Comparison of ENCODE assay signal across 7 mouse cellular contexts in the genomic region with DNA sequence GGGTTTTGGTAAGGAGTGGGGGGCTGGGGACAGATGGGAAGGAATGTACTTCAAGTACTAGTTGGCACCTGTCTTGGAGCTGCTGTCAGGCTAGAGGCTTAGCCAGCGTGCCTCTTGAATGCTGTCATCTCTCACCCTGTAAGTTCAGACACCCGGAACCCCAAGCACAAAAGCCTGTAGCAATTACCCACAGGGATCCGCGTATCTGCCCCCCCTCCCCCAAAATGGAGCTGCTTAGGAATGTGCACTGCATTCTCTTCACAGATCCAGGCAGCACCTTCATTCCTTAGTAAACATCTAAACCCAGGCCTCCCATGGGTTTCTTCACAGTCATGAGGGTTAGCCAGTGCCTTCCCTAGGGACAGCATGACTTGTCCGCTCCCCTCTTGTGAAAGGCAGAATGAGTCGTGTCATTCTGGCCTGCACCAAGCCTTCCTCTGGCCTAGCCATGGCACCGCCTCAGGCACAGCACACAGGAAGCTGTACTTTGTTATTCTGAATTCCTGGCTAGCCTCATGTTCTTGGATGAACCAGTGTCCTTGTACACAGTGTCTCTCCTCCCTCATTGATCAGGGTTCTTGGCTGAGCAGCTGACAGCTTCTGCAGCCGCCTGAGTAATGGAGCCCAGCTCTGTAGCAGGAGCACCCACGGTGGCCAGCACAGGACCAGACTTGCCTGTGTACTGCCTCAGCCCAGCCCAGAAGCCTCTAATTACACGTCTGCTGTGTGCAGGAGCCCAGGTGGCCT. TPM values are rescaled to one million over a fixed set of nuclear protein-coding genes. Genes with fewer than 3 reads are reported as not detected.
DNase-seq lines count a peak whose midpoint lies in the region; ATAC-seq and TF ChIP-seq lines count a peak whose summit lies in the region.

No protein-coding gene starts in this region.

- peak overlapping the region; percentile 29 for H3K27ac ChIP-seq in embryonic fibroblast, embryonic 13.5 days (ENCODE audit: insufficient read depth, low read length)
- H3K27ac ChIP-seq in hindbrain, embryonic 10.5 days: peak overlapping the region; percentile 69
- peak overlapping the region; percentile 81 for H3K27ac ChIP-seq in limb, embryonic 10.5 days
- H3K27ac ChIP-seq in neural tube, embryonic 11.5 days (ENCODE audit: low read depth, low read length): peak overlapping the region; percentile 49

- no peak for TF ChIP-seq POLR2A in embryonic fibroblast, embryonic 13.5 days (IDR thresholded peaks at IDR 0.05; ENCODE audit: low read depth, low read length)

- no peak overlapping the region for H3ac ChIP-seq in C2C12 (ENCODE audit: control insufficient read depth, insufficient read length, low read depth)

- WGBS in hindbrain, embryonic 10.5 days: 39% methylated on average over 10 of the region's 10 CpGs
- WGBS in limb, embryonic 10.5 days: 37% methylated on average over 10 of the region's 10 CpGs
- WGBS in neural tube, embryonic 11.5 days: 37% methylated on average over 10 of the region's 10 CpGs

- peak overlapping the region; percentile 14; the same call in 1 of the 2 replicates for H3K9ac ChIP-seq in neural tube, embryonic 11.5 days (ENCODE audit: low read length)

- H3K36me3 ChIP-seq in C2C12 (ENCODE audit: control insufficient read depth, insufficient read depth): peaks cover 45% of the 10 kb centered on the region
- peaks cover 34% of the 10 kb centered on the region for H3K36me3 ChIP-seq in hindbrain, embryonic 10.5 days
- H3K36me3 ChIP-seq in limb, embryonic 10.5 days: peaks cover 32% of the 10 kb centered on the region
- H3K36me3 ChIP-seq in neural tube, embryonic 11.5 days (ENCODE audit: control insufficient read depth, insufficient read depth, low read length): peaks cover 4% of the 10 kb centered on the region

- no peak overlapping the region for H3K4me2 ChIP-seq in neural tube, embryonic 11.5 days (ENCODE audit: low read depth)

- H3K79me2 ChIP-seq in C2C12 (ENCODE audit: control insufficient read depth, insufficient read depth): peaks cover 31% of the 10 kb centered on the region

- peaks cover 12% of the 10 kb centered on the region for H3K79me3 ChIP-seq in C2C12 (ENCODE audit: low read depth)

- peaks cover 19% of the 10 kb centered on the region for H3K4me1 ChIP-seq in embryonic fibroblast, embryonic 13.5 days (ENCODE audit: control insufficient read depth, insufficient read depth, low read length)
- peaks cover 40% of the 10 kb centered on the region for H3K4me1 ChIP-seq in hindbrain, embryonic 10.5 days (replicated peaks)
- peaks cover 35% of the 10 kb centered on the region for H3K4me1 ChIP-seq in limb, embryonic 10.5 days
- H3K4me1 ChIP-seq in neural tube, embryonic 11.5 days (ENCODE audit: control insufficient read depth, insufficient read depth, low read length): peaks cover 14% of the 10 kb centered on the region

- peak; percentile 97 for DNase-seq in Muller cell, postnatal 12 days (ENCODE audit: inconsistent ontology term)
- no peak for DNase-seq in hindbrain, embryonic 10.5 days (ENCODE audit: low spot score)
- no peak for DNase-seq in limb, embryonic 10.5 days (ENCODE audit: low spot score)
- peak; percentile 34 for DNase-seq in neural tube, embryonic 11.5 days (ENCODE audit: low spot score)

- no peaks in the 10 kb centered on the region for H3K9me3 ChIP-seq in hindbrain, embryonic 10.5 days
- no peaks in the 10 kb centered on the region for H3K9me3 ChIP-seq in limb, embryonic 10.5 days (replicated peaks)
- H3K9me3 ChIP-seq in neural tube, embryonic 11.5 days (ENCODE audit: control insufficient read depth, low read length): no peaks in the 10 kb centered on the region

- no peak overlapping the region for H3K4me3 ChIP-seq in C2C12 (ENCODE audit: insufficient read depth, poor library complexity, severe bottlenecking)
- H3K4me3 ChIP-seq in embryonic fibroblast, embryonic 13.5 days (ENCODE audit: insufficient read depth, low read length): no peak overlapping the region
- no peak overlapping the region for H3K4me3 ChIP-seq in hindbrain, embryonic 10.5 days
- H3K4me3 ChIP-seq in limb, embryonic 10.5 days: no peak overlapping the region
- H3K4me3 ChIP-seq in neural tube, embryonic 11.5 days (ENCODE audit: low read depth, low read length): no peak overlapping the region

- no peak for TF ChIP-seq CTCF in C2C12 (IDR thresholded peaks at IDR 0.05; ENCODE audit: control insufficient read depth, insufficient read depth, insufficient read length)
- TF ChIP-seq CTCF in embryonic fibroblast, embryonic 13.5 days (IDR thresholded peaks at IDR 0.05; ENCODE audit: borderline replicate concordance, insufficient read depth, low read length): no peak

- ATAC-seq in neural tube, embryonic 11.5 days (ENCODE audit: insufficient read depth, low FRiP score, low TSS enrichment): no peak
- no peak for ATAC-seq in monocyte, adult 5-6 weeks (replicated peaks; ENCODE audit: insufficient number of reproducible peaks, low FRiP score, low TSS enrichment, poor library complexity, severe bottlenecking)

- no peaks in the 10 kb centered on the region for H3K27me3 ChIP-seq in C2C12 (ENCODE audit: control insufficient read depth, insufficient read depth, insufficient read length)
- H3K27me3 ChIP-seq in hindbrain, embryonic 10.5 days (ENCODE audit: insufficient read depth, poor library complexity, severe bottlenecking): no peaks in the 10 kb centered on the region
- H3K27me3 ChIP-seq in limb, embryonic 10.5 days (ENCODE audit: low read depth, poor library complexity, severe bottlenecking): no peaks in the 10 kb centered on the region
- H3K27me3 ChIP-seq in neural tube, embryonic 11.5 days (ENCODE audit: control insufficient read depth, insufficient read depth, low read length): no peaks in the 10 kb centered on the region

TF ChIP-seq in C2C12, 6 proteins besides CTCF, POLR2A, EP300 and RAD21:
- no peak for TF ChIP-seq FOSL1 (IDR thresholded peaks at IDR 0.05; ENCODE audit: insufficient read depth, low read length, poor library complexity, severe bottlenecking)
- peak; percentile 46 for TF ChIP-seq MYOD1 (IDR thresholded peaks at IDR 0.05; ENCODE audit: control insufficient read depth, insufficient read length, low read depth)
- peak; percentile 11 for TF ChIP-seq MAX (IDR thresholded peaks at IDR 0.05)
- TF ChIP-seq MYOG (IDR thresholded peaks at IDR 0.05; ENCODE audit: control insufficient read depth, extremely low read depth, insufficient read length): no peak
- TF ChIP-seq USF1 (IDR thresholded peaks at IDR 0.05; ENCODE audit: low read depth): no peak
- TF ChIP-seq CEBPB (IDR thresholded peaks at IDR 0.05; ENCODE audit: low read depth): peak; percentile 69

RNA-seq across cellular contexts. Expression of a gene that starts 17.8 kb away (rescaled TPM):
- polyA plus RNA-seq in C2C12 (2012; fragmentation: generic; extraction: Trizol): 111 TPM
- 83.1 and 105 TPM in 2 replicates for polyA plus RNA-seq in embryonic fibroblast, embryonic 13.5 days (2011; ENCODE audit: insufficient read length, low read depth, missing spikeins)
- polyA plus RNA-seq in hindbrain, embryonic 10.5 days (2016; fragmentation: Nextera tagmentation; extraction: Ambion mirVana): 29.7 and 32.1 TPM in 2 replicates
- polyA plus RNA-seq in limb, embryonic 10.5 days (2016; fragmentation: Nextera tagmentation; extraction: Ambion mirVana): 25.2 and 25.9 TPM in 2 replicates
- 62.4 and 63.7 TPM in 2 replicates for polyA plus RNA-seq in neural tube, embryonic 11.5 days (2014; fragmentation: Nextera tagmentation; extraction: Ambion mirVana)
- total RNA-seq in monocyte, adult 5-6 weeks (2017): 18.2 to 25.1 TPM (median 23.4 TPM) in 3 replicates

RNA-seq across cellular contexts. Expression of a gene that starts 42.7 kb away (rescaled TPM):
- polyA plus RNA-seq in C2C12 (2012; fragmentation: generic; extraction: Trizol): 323 TPM
- polyA plus RNA-seq in embryonic fibroblast, embryonic 13.5 days (2011; ENCODE audit: insufficient read length, low read depth, missing spikeins): 102 and 121 TPM in 2 replicates
- 449 and 453 TPM in 2 replicates for polyA plus RNA-seq in hindbrain, embryonic 10.5 days (2016; fragmentation: Nextera tagmentation; extraction: Ambion mirVana)
- 526 and 559 TPM in 2 replicates for polyA plus RNA-seq in limb, embryonic 10.5 days (2016; fragmentation: Nextera tagmentation; extraction: Ambion mirVana)
- 417 and 424 TPM in 2 replicates for polyA plus RNA-seq in neural tube, embryonic 11.5 days (2014; fragmentation: Nextera tagmentation; extraction: Ambion mirVana)
- total RNA-seq in monocyte, adult 5-6 weeks (2017): 177 to 216 TPM (median 190 TPM) in 3 replicates

RNA-seq across cellular contexts. Expression of a gene that starts 42.8 kb away (rescaled TPM):
- polyA plus RNA-seq in C2C12 (2012; fragmentation: generic; extraction: Trizol): 0.08 TPM
- 0.33 and 0.58 TPM in 2 replicates for polyA plus RNA-seq in embryonic fibroblast, embryonic 13.5 days (2011; ENCODE audit: insufficient read length, low read depth, missing spikeins)
- 0.17 and 0.57 TPM in 2 replicates for polyA plus RNA-seq in hindbrain, embryonic 10.5 days (2016; fragmentation: Nextera tagmentation; extraction: Ambion mirVana)
- 0.59 and 1.1 TPM in 2 replicates for polyA plus RNA-seq in limb, embryonic 10.5 days (2016; fragmentation: Nextera tagmentation; extraction: Ambion mirVana)
- 0.20 and 0.39 TPM in 2 replicates for polyA plus RNA-seq in neural tube, embryonic 11.5 days (2014; fragmentation: Nextera tagmentation; extraction: Ambion mirVana)
- 14.3 to 47.8 TPM (median 28.4 TPM) in 3 replicates for total RNA-seq in monocyte, adult 5-6 weeks (2017)

Comparison
In these comparisons a context has a peak if more than half of its experiments do, and no peak if none do; other contexts are left out.
1. DNase-seq: peak in Muller cell, postnatal 12 days (single experiment) and neural tube, embryonic 11.5 days (single experiment); none in hindbrain, embryonic 10.5 days (single experiment) and limb, embryonic 10.5 days (single experiment).
2. H3K27ac ChIP-seq: peak in every context shown above with its lines; median percentile 81 in limb, embryonic 10.5 days; 69 in hindbrain, embryonic 10.5 days; 49 in neural tube, embryonic 11.5 days; 29 in embryonic fibroblast, embryonic 13.5 days.